Mouse (Mus musculus) limb, embryonic 14.5 days (tissue): ENCODE results near the gene Med8. TPM values are rescaled to one million over a fixed set of nuclear protein-coding genes. Genes with fewer than 3 reads are reported as not detected.

ENCODE experiments used
- ATAC-seq: fragments of 200-750 bp; cut with Nextera tagmentation; 2 replicates; pipeline ENCODE4 v1.8.0; 2017; ENCODE audit warnings: low read depth, moderate number of reproducible peaks, moderate TSS enrichment; ENCODE audit not compliant: low FRiP score
- DNase-seq: peaks from one replicate; pipeline ENCODE4 v3.0.0-alpha.2; 2015; ENCODE audit warnings: low spot score
- H3K27ac ChIP-seq: fragments of 300-500 bp; sonication (generic); replicated peaks from 2 replicates; pipeline ENCODE4 v1.5.1; 2014; ENCODE audit warnings: low read depth, mild to moderate bottlenecking, low read length, moderate library complexity, mixed read lengths
- H3K27me3 ChIP-seq: fragments of 300-500 bp; sonication (generic); 2 replicates; pipeline ENCODE4 v1.6.1; 2014; ENCODE audit warnings: low read length, mixed read lengths; ENCODE audit not compliant: control insufficient read depth, insufficient read depth
- H3K36me3 ChIP-seq: fragments of 300-500 bp; sonication (generic); 2 replicates; pipeline ENCODE4 v1.6.1; 2014; ENCODE audit warnings: mild to moderate bottlenecking, low read length, moderate library complexity, mixed read lengths; ENCODE audit not compliant: control insufficient read depth, insufficient read depth
- H3K4me1 ChIP-seq: fragments of 300-500 bp; sonication (generic); 2 replicates; pipeline ENCODE4 v1.6.1; 2014; ENCODE audit warnings: antibody characterized with exemption, low read length, mixed read lengths; ENCODE audit not compliant: control insufficient read depth, insufficient read depth
- H3K4me2 ChIP-seq: fragments of 300-500 bp; sonication (generic); replicated peaks from 2 replicates; pipeline ENCODE4 v1.6.1; 2014; ENCODE audit warnings: low read depth, mild to moderate bottlenecking, low read length, moderate library complexity; ENCODE audit not compliant: severe bottlenecking
- H3K4me3 ChIP-seq: fragments of 300-500 bp; sonication (generic); replicated peaks from 2 replicates; pipeline ENCODE4 v1.5.1; 2014; ENCODE audit warnings: low read length
- H3K9ac ChIP-seq: fragments of 300-500 bp; sonication (generic); 2 replicates; pipeline ENCODE4 v1.6.1; 2014; ENCODE audit warnings: mild to moderate bottlenecking, low read depth, low read length, moderate library complexity; ENCODE audit not compliant: severe bottlenecking
- H3K9me3 ChIP-seq: fragments of 300-500 bp; sonication (generic); 2 replicates; pipeline ENCODE4 v1.6.1; 2016; ENCODE audit warnings: low read length; ENCODE audit not compliant: control insufficient read depth
- POLR2A ChIP-seq: fragments of 200-500 bp; IDR thresholded peaks from 2 replicates; pipeline ENCODE4 v1.8.0; 2012; ENCODE audit warnings: inconsistent platforms, mild to moderate bottlenecking, moderate library complexity, borderline replicate concordance; ENCODE audit not compliant: insufficient read depth, insufficient read length; ENCODE audit errors: extremely low read depth
- WGBS: fragments of 180-500 bp; shearing (Covaris S2); extraction: QIAGEN DNeasy Blood & Tissue Kit; methylation state at CpG from one replicate; pipeline ENCODE4 v1.1.7; 2014; 5-methylcytosine and 5-hydroxymethylcytosine counted together
- polyA plus RNA-seq, 2 experiments: library from polyadenylated mRNA; depleted of rRNA in 1 of 2; stranded (reverse) in 1 of 2; unstranded in 1 of 2; fragments of >200 nt; fragmentation: Nextera tagmentation in 1 of 2; extraction: Ambion mirVana in 1 of 2; gene quantifications; 2 replicates each; pipeline versions ENCODE4 v1.2.1 to v1.2.3; 2012 to 2014

Med8 gene
- polyA plus RNA-seq, 2 experiments: 79.0 to 96.3 TPM

GRCm38 (mm10) chr4:118415779-118416178 lies 6.6 kb downstream of the Med8 start:
- Histone ChIP-seq H3K4me3 (no peak overlapping the region), H3K4me2 (no peak overlapping the region), H3K27me3 (no peaks in the 10 kb centered on the region), H3K4me1 (no peaks in the 10 kb centered on the region), H3K9ac (no peak overlapping the region), H3K27ac (no peak overlapping the region), H3K9me3 (no peaks in the 10 kb centered on the region), H3K36me3 (peaks cover 84% of the 10 kb centered on the region)
- ATAC-seq: no peak
- no peak for DNase-seq
- no peak for TF ChIP-seq POLR2A
- 82% methylated on average over 2 of the region's 2 CpGs for WGBS

DNA sequence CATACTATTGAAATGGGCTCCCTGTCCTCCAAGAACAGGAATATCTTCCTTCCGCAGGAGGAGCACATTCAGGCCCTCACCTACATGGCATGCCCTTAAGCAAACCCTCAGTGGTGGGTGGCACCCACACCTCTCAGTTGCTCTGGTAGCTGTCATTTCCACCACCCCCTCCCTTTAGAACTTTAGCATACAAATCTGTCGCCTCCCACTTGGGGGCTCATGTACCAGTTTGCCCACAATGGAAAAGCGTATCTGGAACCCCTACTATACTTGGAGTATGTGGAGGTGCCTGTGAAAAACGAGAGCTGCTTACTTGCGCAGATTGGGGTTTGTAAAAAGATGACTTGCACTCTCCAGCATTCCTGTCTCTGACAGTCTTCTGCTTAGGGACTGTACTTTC lies 7.2 kb downstream of the Med8 start:
- no peaks in the 10 kb centered on the region for H3K4me1 ChIP-seq
- H3K9me3 ChIP-seq: no peaks in the 10 kb centered on the region
- 93% methylated on average over 5 of the region's 5 CpGs for WGBS
- no peak overlapping the region for H3K27ac ChIP-seq
- ATAC-seq (no peak), DNase-seq (no peak)
- no peaks in the 10 kb centered on the region for H3K27me3 ChIP-seq
- TF ChIP-seq POLR2A: no peak
- H3K36me3 ChIP-seq: peaks cover 85% of the 10 kb centered on the region
- no peak overlapping the region for H3K4me3 ChIP-seq
- no peak overlapping the region for H3K9ac ChIP-seq
- no peak overlapping the region for H3K4me2 ChIP-seq

GRCm38 (mm10) chr4:118417112-118417797 lies 8.1 kb downstream of the Med8 start:
- no peak for ATAC-seq
- Histone ChIP-seq H3K36me3 (peaks cover 76% of the 10 kb centered on the region), H3K9me3 (no peaks in the 10 kb centered on the region), H3K4me3 (no peak overlapping the region), H3K27ac (no peak overlapping the region), H3K4me2 (no peak overlapping the region), H3K27me3 (no peaks in the 10 kb centered on the region), H3K9ac (no peak overlapping the region), H3K4me1 (no peaks in the 10 kb centered on the region)
- WGBS: 92% methylated on average over 13 of the region's 13 CpGs
- TF ChIP-seq POLR2A: no peak
- DNase-seq: no peak

- H3K36me3 ChIP-seq: peaks cover 39% of the 10 kb centered on the region
- ATAC-seq (no peak), DNase-seq (no peak)
- H3K4me3 ChIP-seq: no peak overlapping the region
- H3K27me3 ChIP-seq: no peaks in the 10 kb centered on the region
- no peaks in the 10 kb centered on the region for H3K9me3 ChIP-seq
- no peak overlapping the region for H3K4me2 ChIP-seq
- TF ChIP-seq POLR2A: no peak
- no peak overlapping the region for H3K9ac ChIP-seq
- 95% methylated on average over 3 of the region's 3 CpGs for WGBS
- H3K27ac ChIP-seq: no peak overlapping the region
- H3K4me1 ChIP-seq: no peaks in the 10 kb centered on the region
These were observed 12.2 kb downstream of the Med8 start for GRCm38 (mm10) chr4:118421384-118421783.

- TF ChIP-seq POLR2A: no peak
- no peak for ATAC-seq
- Histone ChIP-seq H3K27ac (no peak overlapping the region), H3K36me3 (peaks cover 16% of the 10 kb centered on the region), H3K4me1 (peaks cover 16% of the 10 kb centered on the region), H3K9ac (no peak overlapping the region), H3K4me3 (no peak overlapping the region), H3K4me2 (no peak overlapping the region), H3K9me3 (no peaks in the 10 kb centered on the region), H3K27me3 (no peaks in the 10 kb centered on the region)
- DNase-seq: no peak
- WGBS: 82% methylated on average over 4 of the region's 4 CpGs
These were observed 15.5 kb downstream of the Med8 start for GRCm38 (mm10) chr4:118424541-118425160.
